Mouse (Mus musculus): ENCODE results near the gene Prf1.

DNA sequence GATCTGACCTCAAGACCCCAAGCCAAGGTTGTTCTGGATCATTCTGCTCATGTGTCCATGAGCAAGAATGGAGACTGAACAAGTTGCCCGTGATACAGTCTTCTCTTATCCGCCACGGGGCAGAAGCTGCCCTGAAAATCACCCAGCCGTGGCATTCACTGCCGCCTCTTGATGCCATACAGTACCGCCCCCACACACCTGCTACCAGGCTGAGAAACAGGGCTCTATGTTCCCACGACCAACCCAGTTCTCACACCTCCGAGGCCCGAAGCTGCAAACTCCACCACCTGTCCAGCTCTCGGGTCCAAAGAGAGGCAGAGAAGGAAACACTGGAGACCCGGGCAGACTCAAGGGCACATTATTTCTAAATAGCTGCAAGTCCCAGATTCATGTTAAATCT is 40.0 kb downstream of the Prf1 start:
- no peak for TF ChIP-seq CTCF (IDR thresholded peaks at IDR 0.05; ENCODE audit: low read depth)
- TF ChIP-seq EP300 (optimal IDR thresholded peaks at IDR 0.05) = no peak

All from stomach, postnatal 0 days (tissue).